Mouse (Mus musculus): ENCODE measurements around the gene Ccdc152.
"Not testable (repeated sequence)": the region's sequence is repeated elsewhere in the genome, so short reads cannot be mapped to it uniquely, and the experiment has no call there.

The Ccdc152 gene

DNA sequence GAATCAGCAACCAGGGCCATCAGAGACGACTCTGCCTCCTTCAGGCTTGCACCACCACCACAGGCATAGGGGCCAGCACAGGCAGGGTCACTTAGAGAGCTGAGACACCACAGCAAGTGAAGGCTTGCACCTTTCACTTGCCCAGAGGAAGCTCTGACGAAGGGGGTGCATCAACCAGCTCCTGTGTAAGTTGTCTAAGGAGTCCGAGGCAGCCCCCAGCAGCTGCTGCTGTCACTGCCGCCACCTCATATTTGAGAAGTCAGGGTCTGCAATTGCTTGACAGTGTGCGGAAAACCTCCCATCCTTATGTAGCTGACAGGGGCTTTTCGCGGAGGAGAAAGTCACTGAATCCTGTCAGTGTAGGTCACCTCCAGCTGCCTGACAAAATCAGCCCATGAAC, 24.1 kb downstream of the Ccdc152 start:
- DNase-seq (ENCODE audit: extremely low spot score, low spot score), result no peak

DNA sequence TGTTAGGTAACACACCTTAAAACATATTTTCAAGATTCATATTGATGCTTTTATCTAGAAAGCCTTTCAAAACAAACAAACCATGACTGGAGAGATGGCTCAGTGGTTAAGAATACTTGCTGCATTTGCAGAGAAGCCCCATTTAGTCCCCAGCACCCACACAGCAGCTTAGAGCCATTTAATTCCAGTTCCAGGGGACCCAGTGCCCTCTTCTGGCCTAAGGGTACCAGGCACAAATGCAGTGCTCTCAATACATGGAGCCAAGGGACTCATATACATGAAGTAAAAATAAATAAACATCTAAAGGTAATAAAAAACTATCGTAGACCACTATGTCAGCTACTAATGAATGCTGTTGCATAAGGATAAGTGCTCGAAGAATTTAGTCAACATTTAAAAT, 25.9 kb downstream of the Ccdc152 start:
- no peak for DNase-seq (ENCODE audit: extremely low spot score, low spot score)

DNA sequence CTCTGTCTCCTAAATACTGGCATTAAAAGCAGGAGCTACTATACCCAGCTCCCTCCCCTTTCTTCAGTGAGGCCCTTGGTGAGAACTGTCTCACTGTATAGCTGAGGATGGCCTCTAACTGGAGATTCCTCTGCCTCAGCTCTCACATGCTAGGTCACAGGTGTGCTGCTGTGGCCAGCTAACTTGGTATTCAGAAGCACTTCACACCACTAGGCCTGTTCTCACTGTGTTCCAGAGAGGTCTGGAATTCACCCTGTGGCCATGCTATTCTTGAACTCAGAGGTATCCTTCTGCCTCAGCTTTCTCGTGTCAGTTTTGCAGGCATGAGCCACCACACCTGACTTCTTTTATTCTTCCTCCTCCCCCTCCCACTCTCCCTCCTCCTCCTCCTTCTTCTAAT, 30.1 kb downstream of the Ccdc152 start:
- DNase-seq (ENCODE audit: extremely low spot score, low spot score), result no peak

DNA sequence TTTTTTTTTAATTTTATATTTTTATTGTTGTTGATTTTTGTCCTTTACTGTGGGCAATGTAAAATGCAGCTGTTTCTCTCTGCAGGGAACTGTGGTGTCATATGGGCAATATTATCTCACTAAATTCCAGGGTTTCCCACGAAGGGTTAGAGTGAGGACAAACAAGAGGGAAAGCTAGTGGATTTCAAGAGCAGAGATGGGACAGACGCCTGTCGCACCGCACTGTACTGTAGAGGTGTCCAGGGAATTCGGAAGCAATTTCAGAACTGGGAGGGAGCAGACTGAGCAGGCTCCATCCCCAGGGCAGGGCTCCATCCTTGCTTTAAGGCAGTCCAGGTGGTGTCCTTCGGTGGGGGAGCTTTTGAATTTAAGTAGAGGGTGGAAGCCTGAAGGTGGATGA, 32.1 kb downstream of the Ccdc152 start:
- DNase-seq (ENCODE audit: extremely low spot score, low spot score), result no peak

GRCm38 (mm10) chr15:3270646-3271077, 32.7 kb downstream of the Ccdc152 start:
- peak; percentile 80 for DNase-seq (ENCODE audit: extremely low spot score, low spot score)

GRCm38 (mm10) chr15:3269996-3270645, 33.2 kb downstream of the Ccdc152 start:
- peak; percentile 20 for DNase-seq (ENCODE audit: extremely low spot score, low spot score)

DNA sequence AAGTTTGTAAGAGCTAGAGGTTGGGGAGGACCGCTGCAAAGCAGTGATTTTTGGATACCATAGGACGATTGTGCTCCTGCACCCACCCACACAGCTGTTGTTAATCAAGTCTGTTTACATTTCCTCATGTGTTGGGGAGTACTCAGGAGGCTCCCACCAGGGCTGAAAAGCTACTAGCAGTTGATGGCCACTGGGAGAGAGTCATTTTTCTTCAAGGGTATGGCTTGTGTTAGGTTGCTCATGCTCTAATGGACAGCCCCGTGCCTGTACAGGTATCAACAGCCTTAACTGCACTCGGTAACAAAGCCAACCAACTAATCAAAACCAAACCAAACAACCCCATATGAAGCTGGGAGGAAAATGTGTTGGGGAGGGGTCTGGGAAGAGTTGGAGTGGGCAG, 33.8 kb downstream of the Ccdc152 start:
- peak; percentile 31 for DNase-seq (ENCODE audit: extremely low spot score, low spot score)

GRCm38 (mm10) chr15:3268247-3268646, 35.1 kb downstream of the Ccdc152 start, which contains the start of gene Selenop:
Selenop (plus strand) TSS chr15:3268547.
- DNase-seq (ENCODE audit: extremely low spot score, low spot score), result no peak

DNA sequence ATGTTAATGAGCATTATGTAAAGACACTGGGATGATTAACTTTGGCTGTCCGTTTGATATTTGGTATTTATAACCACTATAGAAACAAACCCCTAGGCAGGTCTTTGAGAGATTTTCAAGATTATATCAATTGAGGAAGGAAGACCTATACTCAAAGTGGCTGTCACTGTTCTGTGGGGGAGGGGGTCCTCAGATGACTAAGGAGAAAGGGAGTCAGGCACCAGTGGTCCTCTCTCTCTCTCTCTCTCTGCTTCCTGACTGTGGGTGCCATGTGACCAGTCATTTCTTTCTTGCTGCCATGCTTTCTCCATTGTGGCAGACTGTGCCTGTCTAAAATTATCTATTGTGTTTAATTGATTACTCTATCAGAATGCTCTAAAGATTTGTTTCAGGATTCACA, 38.5 kb downstream of the Ccdc152 start:
- no peak for DNase-seq (ENCODE audit: extremely low spot score, low spot score)

DNA sequence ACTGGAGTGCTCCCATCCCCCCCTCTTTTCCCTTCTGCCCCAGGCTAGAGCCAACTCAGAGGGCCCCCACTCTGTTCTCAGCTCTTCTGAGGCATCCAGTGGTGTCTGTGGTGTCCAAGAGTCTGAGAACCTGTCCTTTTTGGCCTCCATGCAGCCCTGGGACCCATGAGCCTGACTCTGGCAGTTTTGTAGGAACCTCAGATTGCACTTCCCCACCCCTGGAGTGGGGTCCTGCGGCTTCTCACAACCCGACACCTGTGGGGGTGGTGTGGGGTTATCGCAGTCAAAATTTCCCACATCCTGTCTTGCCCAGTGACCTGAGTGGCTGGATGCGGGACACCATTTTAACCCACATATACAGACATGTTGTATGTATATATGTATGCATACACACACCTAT, 39.0 kb downstream of the Ccdc152 start:
- no peak for DNase-seq (ENCODE audit: extremely low spot score, low spot score)

GRCm38 (mm10) chr15:3262883-3263282, 40.4 kb downstream of the Ccdc152 start:
- no peak for DNase-seq (ENCODE audit: extremely low spot score, low spot score)

DNA sequence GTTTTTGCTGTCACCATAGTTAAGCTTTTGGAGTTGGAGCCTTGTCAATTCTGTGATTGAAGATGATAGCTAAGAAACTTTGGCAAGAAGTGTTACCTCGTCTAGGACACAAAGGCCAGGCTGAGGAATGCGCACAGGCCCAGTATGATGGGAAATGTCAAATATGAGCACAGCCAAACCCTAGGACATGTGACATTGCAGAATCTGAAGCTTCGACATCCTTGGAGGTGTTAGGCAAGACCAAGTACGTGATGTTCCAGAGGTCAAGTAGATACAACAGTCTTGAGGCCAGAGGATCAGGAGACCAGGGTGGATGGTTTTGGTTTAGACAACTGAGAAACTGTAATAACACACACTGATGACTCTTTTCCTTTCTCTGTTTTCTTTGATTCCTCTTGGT, 43.0 kb downstream of the Ccdc152 start:
- DNase-seq (ENCODE audit: extremely low spot score, low spot score), result no peak

DNA sequence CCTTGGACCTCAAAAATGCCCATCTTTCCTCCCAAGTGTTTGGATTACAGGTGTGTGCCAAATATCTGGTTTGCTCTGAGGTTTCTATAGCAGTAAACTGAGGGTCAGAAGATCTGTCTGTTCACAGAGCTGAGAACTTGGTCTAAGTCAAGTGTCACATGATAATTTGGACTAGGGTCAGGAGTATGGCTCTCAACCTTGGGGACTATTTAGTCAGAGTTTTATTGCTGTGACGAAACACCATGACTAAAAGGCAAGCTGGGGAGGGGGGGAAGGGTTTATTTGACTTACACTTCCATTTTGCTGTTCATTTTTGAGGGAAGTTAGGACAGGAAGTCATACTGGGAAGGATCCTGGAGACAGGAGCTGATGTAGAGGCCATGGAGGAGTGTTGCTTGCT, 44.3 kb downstream of the Ccdc152 start:
- DNase-seq (ENCODE audit: extremely low spot score, low spot score), result no peak

DNA sequence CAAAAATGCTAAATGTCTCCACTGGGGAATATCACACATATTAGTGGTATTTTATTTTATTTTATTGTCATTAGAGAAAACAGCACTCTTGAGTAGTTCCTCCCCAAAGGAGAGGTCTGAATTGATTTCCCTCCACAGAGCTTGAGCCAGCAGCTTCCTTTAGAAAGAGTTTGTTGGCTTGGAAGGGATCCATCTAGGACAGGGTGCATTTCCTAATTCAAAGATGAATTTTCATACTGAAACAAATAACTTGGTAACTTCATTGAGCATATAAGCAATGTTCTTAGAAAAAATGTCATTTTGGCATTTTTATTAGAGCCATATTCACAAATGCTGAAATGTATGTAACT, 51.6 kb downstream of the Ccdc152 start:
- DNase-seq (ENCODE audit: extremely low spot score, low spot score), result no peak

DNA sequence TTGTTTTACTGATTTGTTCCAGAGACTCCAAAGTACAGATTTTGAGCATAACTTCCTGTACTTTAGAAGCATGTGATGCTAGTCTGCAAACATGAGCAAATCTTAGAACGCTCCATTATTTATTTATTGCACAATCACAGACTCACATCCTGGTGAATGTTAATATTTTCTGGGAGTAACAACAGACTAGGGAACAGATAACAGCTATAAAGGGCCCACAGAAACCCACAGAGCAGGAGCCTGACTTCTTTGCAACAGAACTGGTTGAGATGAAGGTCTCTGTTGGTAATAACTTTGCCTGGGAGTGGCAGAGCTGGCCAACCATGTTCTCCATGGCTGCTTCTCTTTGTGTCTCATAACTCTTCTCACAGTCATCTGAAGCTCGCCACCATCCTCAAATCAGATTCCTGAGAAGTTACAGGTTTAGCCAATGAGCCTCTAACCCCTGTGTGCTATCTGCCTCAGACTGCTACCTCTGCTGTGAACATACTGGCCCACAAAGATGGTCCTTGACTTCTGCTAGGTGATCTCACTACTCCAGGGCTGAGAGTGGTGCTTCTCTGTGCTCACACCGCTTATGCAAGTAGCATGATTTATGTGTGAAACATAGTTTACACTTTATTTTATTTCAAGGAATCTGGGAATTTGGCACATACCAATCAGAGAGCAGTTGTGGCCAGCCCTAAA, 52.2 kb downstream of the Ccdc152 start:
- DNase-seq (ENCODE audit: extremely low spot score, low spot score), result no peak

GRCm38 (mm10) chr15:3250620-3251019, 52.7 kb downstream of the Ccdc152 start:
- no peak for DNase-seq (ENCODE audit: extremely low spot score, low spot score)

- DNase-seq (ENCODE audit: extremely low spot score, low spot score), result not testable (repeated sequence)
Measured at GRCm38 (mm10) chr15:3245036-3245435, 58.3 kb downstream of the Ccdc152 start.

DNA sequence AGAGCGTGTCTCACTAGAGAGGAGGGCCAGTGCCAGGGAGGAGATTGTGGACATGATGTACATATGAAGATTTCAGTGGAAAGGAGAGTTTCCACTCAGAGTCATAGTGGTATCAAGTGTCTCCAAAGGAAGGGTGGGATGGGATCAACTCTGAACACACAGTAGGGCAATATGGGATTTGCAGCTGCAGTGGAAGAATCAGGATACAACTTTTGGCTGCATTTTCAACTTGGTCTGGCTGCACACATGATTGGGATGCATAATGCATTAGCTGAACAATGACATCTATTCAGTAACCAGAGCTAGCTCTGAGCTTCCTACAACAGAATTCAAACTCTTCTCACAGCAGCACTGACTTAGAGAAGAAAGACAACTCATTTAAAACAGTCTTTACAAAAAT, 65.4 kb downstream of the Ccdc152 start:
- no peak for DNase-seq (ENCODE audit: extremely low spot score, low spot score)

DNA sequence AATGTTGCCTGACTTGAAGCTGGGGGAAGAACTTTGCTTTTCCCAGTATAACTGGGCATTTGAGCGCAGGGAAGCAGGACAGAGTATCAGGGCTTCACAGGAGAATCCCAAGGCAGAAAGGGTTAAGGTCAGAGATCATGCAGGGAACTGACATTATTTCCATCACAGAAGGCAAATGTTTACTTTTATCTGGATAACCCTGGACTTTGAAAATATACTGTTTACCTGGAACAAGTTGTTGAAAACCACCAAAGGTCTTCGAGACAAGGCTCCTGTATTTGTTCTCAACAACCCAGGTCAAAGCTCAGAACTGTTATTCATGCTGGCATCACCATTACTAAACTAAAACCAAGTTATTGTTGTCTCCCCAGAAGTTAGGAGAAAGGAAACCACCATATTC, 67.0 kb downstream of the Ccdc152 start:
- no peak for DNase-seq (ENCODE audit: extremely low spot score, low spot score)

DNA sequence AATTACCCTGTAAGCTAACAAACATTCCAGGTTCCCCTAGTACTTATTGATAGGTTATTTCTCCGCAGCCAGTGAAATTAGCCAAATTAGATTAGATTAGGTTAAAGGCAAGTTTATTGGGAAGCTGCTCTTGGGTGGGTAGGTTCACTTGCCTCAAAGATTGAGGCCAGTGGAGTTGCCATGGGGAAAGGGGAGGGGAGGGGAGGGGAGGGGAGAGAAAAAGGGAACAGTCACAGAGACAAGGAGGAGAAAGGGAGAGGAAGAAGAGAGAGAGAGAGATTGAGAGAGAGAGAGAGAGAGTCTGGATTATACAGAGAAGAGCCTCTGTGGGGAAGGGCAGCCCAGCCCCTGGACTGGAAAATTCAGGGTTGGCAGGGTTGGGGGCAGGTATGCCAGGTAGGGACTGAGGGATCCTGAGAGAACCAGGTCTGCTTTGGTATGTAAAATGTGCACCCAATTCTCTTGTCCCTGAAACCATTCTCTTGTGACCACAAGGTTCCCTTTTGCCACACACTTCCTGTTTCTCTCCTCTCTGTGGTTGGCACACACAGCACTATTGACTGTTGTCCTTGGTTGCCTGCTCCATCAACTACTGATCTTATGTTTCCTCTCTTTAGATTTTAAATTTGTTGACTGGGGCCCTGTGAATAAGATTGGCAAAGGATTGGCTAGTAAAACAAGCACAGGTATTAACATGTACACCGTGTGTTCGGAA, 69.3 kb downstream of the Ccdc152 start:
- DNase-seq (ENCODE audit: extremely low spot score, low spot score), result no peak

GRCm38 (mm10) chr15:3232168-3232835, 71.0 kb downstream of the Ccdc152 start:
- DNase-seq (ENCODE audit: extremely low spot score, low spot score), result peak; percentile 55

- DNase-seq (ENCODE audit: extremely low spot score, low spot score), result no peak
Measured at GRCm38 (mm10) chr15:3231004-3231403, 72.3 kb downstream of the Ccdc152 start.
